Mouse (Mus musculus) megakaryocyte, embryonic 14.5 days (primary cell): ENCODE data around the gene Klhl3.

ENCODE experiments used
- FLI1 ChIP-seq: IDR thresholded peaks from 2 replicates; pipeline ENCODE4 v1.6.1; 2012; ENCODE audit warnings: low read length, inconsistent platforms, mixed read lengths
- GATA1 ChIP-seq: IDR thresholded peaks from 3 replicates; pipeline ENCODE4 v1.6.1; 2012; ENCODE audit warnings: mixed read lengths, low read length, inconsistent platforms, borderline replicate concordance

GRCm38 (mm10) chr13:58073254-58073882, 40.0 kb downstream of the Klhl3 start:
- TF ChIP-seq FLI1 (no peak), GATA1 (no peak)
